Mouse (Mus musculus) myocyte (in vitro differentiated cells): Measurements from ENCODE around the gene Pvalb. TPM values are rescaled to one million over a fixed set of nuclear protein-coding genes. Genes with fewer than 3 reads are reported as not detected.

Experiments used
- H3K27me3 ChIP-seq: one replicate; pipeline ENCODE4 v1.6.1; 2011; ENCODE audit not compliant: control insufficient read depth, insufficient read depth, insufficient read length
- H3K36me3 ChIP-seq: one replicate; pipeline ENCODE4 v1.6.1; 2011; ENCODE audit not compliant: control insufficient read depth, insufficient read depth
- H3K4me2 ChIP-seq: one replicate; pipeline ENCODE4 v1.6.1; 2011; ENCODE audit warnings: low read depth, control low read depth
- H3K4me3 ChIP-seq: one replicate; pipeline ENCODE4 v1.5.1; 2011; ENCODE audit warnings: mild to moderate bottlenecking, control low read depth, moderate library complexity
- H3K79me2 ChIP-seq: one replicate; pipeline ENCODE4 v1.6.1; 2011; ENCODE audit not compliant: control insufficient read depth, insufficient read depth
- H3ac ChIP-seq: one replicate; pipeline ENCODE4 v1.6.1; 2011; ENCODE audit not compliant: control insufficient read depth, insufficient read length
- CEBPB ChIP-seq: IDR thresholded peaks from 2 replicates; pipeline ENCODE4 v1.6.1; 2011; ENCODE audit warnings: mild to moderate bottlenecking, moderate library complexity; ENCODE audit not compliant: poor library complexity, insufficient read depth, severe bottlenecking
- E2F4 ChIP-seq: IDR thresholded peaks from one replicate; pipeline ENCODE4 v1.6.1; 2011; ENCODE audit warnings: mild to moderate bottlenecking, control low read depth, moderate library complexity; ENCODE audit not compliant: insufficient read depth
- MAX ChIP-seq: IDR thresholded peaks from one replicate; pipeline ENCODE4 v1.6.1; 2011; ENCODE audit warnings: low read depth, mild to moderate bottlenecking, control low read depth
- MYOD1 ChIP-seq, 3 experiments: IDR thresholded peaks; one replicate each; pipeline ENCODE4 v1.6.1; 2011; ENCODE audit warnings: control low read depth in 2 of 3, low read depth in 2 of 3, mild to moderate bottlenecking in 2 of 3, moderate library complexity in 1 of 3; ENCODE audit not compliant: insufficient read length in 2 of 3, control insufficient read depth in 1 of 3
- MYOG ChIP-seq, 3 experiments: IDR thresholded peaks; one replicate each; pipeline ENCODE4 v1.6.1; 2011; ENCODE audit warnings: control low read depth in 2 of 3, low read depth in 2 of 3, mild to moderate bottlenecking in 2 of 3; ENCODE audit not compliant: insufficient read length in 2 of 3, control insufficient read depth in 1 of 3, insufficient read depth in 1 of 3
- POLR2A ChIP-seq: IDR thresholded peaks from one replicate; pipeline ENCODE4 v1.6.1; 2011; ENCODE audit warnings: low read depth, mild to moderate bottlenecking, control low read depth, moderate library complexity; ENCODE audit not compliant: insufficient read length
- POLR2AphosphoS2 ChIP-seq: IDR thresholded peaks from one replicate; pipeline ENCODE4 v1.6.1; 2011; ENCODE audit warnings: low read depth, control low read depth; ENCODE audit not compliant: insufficient read length
- REST ChIP-seq: IDR thresholded peaks from one replicate; pipeline ENCODE4 v1.6.1; 2011; ENCODE audit warnings: mild to moderate bottlenecking, control low read depth, moderate library complexity; ENCODE audit not compliant: insufficient read depth, insufficient read length
- SRF ChIP-seq: IDR thresholded peaks from one replicate; pipeline ENCODE4 v1.6.1; 2011; ENCODE audit warnings: low read depth; ENCODE audit not compliant: control insufficient read depth, insufficient read length
- TCF12 ChIP-seq: IDR thresholded peaks from one replicate; pipeline ENCODE4 v1.6.1; 2011; ENCODE audit warnings: mild to moderate bottlenecking, control low read depth; ENCODE audit not compliant: poor library complexity, insufficient read depth, severe bottlenecking
- TCF3 ChIP-seq: IDR thresholded peaks from one replicate; pipeline ENCODE4 v1.6.1; 2011; ENCODE audit warnings: low read depth, control low read depth; ENCODE audit not compliant: insufficient read length
- USF1 ChIP-seq: IDR thresholded peaks from one replicate; pipeline ENCODE4 v1.6.1; 2011; ENCODE audit warnings: low read depth, mild to moderate bottlenecking, control low read depth, moderate library complexity
- polyA plus RNA-seq: library from polyadenylated mRNA; unstranded; fragments of >200 nt; fragmentation: generic; extraction: Trizol; gene quantifications from one replicate; pipeline ENCODE4 v1.2.1, GENCODE M21; 2012; ENCODE audit warnings: missing spikeins

Pvalb gene
- polyA plus RNA-seq, 1 experiment: 5.4 TPM

DNA sequence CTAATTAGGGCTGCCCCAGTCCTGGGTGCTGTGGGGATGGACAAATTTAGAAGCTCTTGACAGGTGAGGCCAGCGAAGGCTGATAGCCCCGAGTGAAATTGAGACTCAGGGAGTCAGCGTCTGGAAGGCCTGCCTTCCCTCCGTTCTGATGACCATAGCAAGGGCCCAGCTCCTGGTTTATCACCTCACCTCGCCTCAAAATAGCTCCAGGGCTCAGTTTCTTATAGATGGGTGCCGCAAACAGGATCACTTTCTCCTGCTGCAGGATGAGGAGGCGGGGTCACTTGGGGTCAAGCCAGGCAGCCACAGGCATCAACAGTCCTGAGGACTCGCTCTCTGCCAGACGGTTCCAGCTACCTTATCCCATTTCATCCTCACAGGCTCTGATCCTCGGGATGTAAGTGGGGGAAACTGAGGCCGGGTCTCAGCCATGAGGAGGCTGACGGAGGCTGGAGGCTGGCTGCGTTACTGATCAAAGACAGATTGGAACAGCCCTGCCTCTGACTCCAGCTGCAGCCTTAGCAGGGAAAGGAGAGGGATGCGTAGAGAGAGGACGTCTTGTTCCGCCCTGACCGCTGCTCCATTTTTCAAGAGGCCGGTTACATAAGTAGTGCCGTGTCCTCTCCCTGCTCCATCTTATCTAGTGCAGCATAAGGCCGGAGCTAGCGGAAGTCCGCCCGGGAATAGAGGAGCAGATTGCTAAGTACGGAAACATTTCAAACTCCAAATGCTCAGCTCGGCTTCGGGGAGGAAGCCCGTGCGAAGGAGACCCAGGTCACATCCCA, 10.9 kb downstream of the Pvalb start:
- Histone ChIP-seq H3K4me3 (no peak overlapping the region), H3K79me2 (no peaks in the 10 kb centered on the region), H3K4me2 (no peak overlapping the region), H3K27me3 (peaks cover 89% of the 10 kb centered on the region), H3ac (no peak overlapping the region), H3K36me3 (no peaks in the 10 kb centered on the region)
- TF ChIP-seq TCF12 (no peak), MAX (no peak), MYOG (IDR thresholded peaks at IDR 0.05; ENCODE audit: control insufficient read depth in 1 of 3, insufficient read depth in 1 of 3, insufficient read length in 2 of 3, low read depth in 2 of 3) (no peak), MYOD1 (IDR thresholded peaks at IDR 0.05; ENCODE audit: control insufficient read depth in 1 of 3, insufficient read length in 2 of 3, low read depth in 2 of 3) (peak in 1 of 3 experiments; percentile 5), USF1 (no peak), POLR2AphosphoS2 (no peak), E2F4 (no peak)

DNA sequence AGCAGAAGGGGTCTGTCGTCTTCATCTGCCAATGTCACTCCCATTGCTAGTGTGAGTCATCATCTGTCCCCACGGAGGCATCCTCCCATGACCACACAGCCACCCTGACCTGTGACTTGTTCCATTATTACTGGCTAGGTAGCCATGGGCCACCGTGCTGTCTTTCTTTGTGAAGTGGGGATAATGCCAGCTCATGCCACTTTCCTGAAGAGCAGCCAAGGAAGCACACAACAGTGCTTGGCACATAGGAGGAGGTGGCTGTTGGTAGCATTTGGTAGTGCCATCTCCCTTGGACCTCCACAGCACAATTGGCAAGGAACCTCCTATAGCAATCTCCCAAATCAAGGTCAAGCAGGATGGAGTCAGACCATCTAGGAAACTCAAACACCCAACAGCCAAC, 11.9 kb downstream of the Pvalb start:
- peaks cover 80% of the 10 kb centered on the region for H3K27me3 ChIP-seq

DNA sequence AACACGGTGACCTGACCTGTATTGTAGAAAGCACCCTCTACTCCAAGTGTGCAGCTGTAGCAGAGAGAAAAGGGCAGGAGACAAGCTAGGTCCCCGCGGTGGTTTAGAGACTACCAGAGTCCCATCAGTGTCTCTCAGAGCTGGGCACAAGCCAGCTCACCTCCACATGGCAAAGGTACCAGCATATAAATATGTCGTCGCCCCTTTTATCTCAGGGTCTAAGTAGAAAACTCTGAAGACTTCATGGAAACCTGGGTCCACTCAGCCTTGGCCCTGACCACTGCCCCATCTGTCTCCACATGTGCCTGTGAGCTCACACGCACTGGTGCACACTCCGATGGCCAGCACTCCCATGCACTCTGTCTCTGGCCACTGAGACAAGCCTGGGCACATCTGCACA, 16.6 kb downstream of the Pvalb start:
- H3K4me2 ChIP-seq: no peak overlapping the region
- TF ChIP-seq MYOD1 (IDR thresholded peaks at IDR 0.05; ENCODE audit: control insufficient read depth in 1 of 3, insufficient read length in 2 of 3, low read depth in 2 of 3) (no peak), CEBPB (no peak), MAX (no peak), POLR2AphosphoS2 (no peak), E2F4 (no peak), SRF (no peak), POLR2A (no peak), TCF3 (no peak), REST (no peak), USF1 (no peak), MYOG (IDR thresholded peaks at IDR 0.05; ENCODE audit: control insufficient read depth in 1 of 3, insufficient read depth in 1 of 3, insufficient read length in 2 of 3, low read depth in 2 of 3) (no peak)
- no peaks in the 10 kb centered on the region for H3K79me2 ChIP-seq
- no peaks in the 10 kb centered on the region for H3K36me3 ChIP-seq
- H3ac ChIP-seq: no peak overlapping the region
- no peak overlapping the region for H3K4me3 ChIP-seq
- peaks cover 39% of the 10 kb centered on the region for H3K27me3 ChIP-seq

More for the DNA sequence above, 11.9 kb downstream of the Pvalb start:
- no peaks in the 10 kb centered on the region for H3K79me2 ChIP-seq
- no peak overlapping the region for H3K4me2 ChIP-seq
- no peak for TF ChIP-seq REST
- TF ChIP-seq TCF12: no peak
- TF ChIP-seq TCF3: no peak
- no peak for TF ChIP-seq E2F4
- no peak for TF ChIP-seq POLR2AphosphoS2
- TF ChIP-seq MAX: no peak
- TF ChIP-seq MYOG (IDR thresholded peaks at IDR 0.05; ENCODE audit: control insufficient read depth in 1 of 3, insufficient read depth in 1 of 3, insufficient read length in 2 of 3, low read depth in 2 of 3): no peak
- TF ChIP-seq POLR2A: no peak
- no peak for TF ChIP-seq MYOD1 (IDR thresholded peaks at IDR 0.05; ENCODE audit: control insufficient read depth in 1 of 3, insufficient read length in 2 of 3, low read depth in 2 of 3)
- TF ChIP-seq USF1: no peak
- no peaks in the 10 kb centered on the region for H3K36me3 ChIP-seq
- H3ac ChIP-seq: no peak overlapping the region
- no peak overlapping the region for H3K4me3 ChIP-seq

DNA sequence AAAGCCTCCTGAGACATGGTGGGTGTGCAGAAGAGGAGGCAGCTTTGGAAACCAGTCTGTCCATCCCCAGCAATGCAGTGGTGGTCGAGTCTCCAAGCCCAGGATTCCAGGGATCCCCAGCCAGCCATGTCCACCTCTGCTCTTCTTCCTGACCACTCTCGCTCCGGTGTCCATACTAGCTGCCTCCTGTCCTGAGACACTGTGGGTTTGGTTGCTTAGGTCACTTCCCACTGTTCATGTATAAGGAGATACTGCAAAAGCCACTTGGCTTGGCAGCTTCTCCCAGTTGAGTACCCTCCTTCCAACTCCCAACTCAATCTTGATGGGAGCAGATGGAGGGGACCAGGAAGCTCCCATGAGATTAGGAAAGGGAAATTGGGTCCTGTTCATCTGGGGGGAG, 17.7 kb downstream of the Pvalb start:
- no peak for TF ChIP-seq E2F4
- no peak for TF ChIP-seq MAX
- no peak for TF ChIP-seq CEBPB
- TF ChIP-seq REST: no peak
- Histone ChIP-seq H3K36me3 (no peaks in the 10 kb centered on the region), H3K4me3 (no peak overlapping the region), H3K79me2 (no peaks in the 10 kb centered on the region), H3K4me2 (no peak overlapping the region), H3ac (no peak overlapping the region), H3K27me3 (peaks cover 39% of the 10 kb centered on the region)

DNA sequence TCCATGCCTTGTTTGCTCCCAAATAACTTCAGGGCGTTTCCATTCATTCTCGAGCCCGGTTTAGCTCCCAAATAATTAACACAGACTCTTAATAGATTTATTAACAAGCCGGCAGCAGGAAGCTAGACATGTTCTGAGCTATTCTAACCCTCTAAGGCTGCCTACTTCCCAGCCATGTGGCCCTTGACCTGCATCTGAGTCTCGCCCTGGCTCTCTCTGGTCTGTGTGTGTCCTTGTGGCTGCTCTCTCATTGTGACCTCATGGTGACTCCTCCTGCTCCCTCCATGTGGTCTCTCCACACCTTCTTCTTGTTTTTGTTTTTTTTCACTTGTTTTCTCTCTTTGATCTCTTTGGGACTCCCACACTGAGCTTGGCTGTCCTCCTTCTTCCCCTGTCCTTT, 19.3 kb downstream of the Pvalb start:
- no peaks in the 10 kb centered on the region for H3K79me2 ChIP-seq
- peaks cover 47% of the 10 kb centered on the region for H3K27me3 ChIP-seq
- H3K4me2 ChIP-seq: no peak overlapping the region
- no peak overlapping the region for H3K4me3 ChIP-seq
- no peak overlapping the region for H3ac ChIP-seq
- H3K36me3 ChIP-seq: no peaks in the 10 kb centered on the region
- TF ChIP-seq REST (no peak), SRF (no peak), POLR2A (no peak), MYOD1 (IDR thresholded peaks at IDR 0.05; ENCODE audit: control insufficient read depth in 1 of 3, insufficient read length in 2 of 3, low read depth in 2 of 3) (no peak), TCF3 (no peak), MAX (no peak), TCF12 (no peak), E2F4 (no peak), CEBPB (no peak), USF1 (no peak), MYOG (IDR thresholded peaks at IDR 0.05; ENCODE audit: control insufficient read depth in 1 of 3, insufficient read depth in 1 of 3, insufficient read length in 2 of 3, low read depth in 2 of 3) (no peak), POLR2AphosphoS2 (no peak)
